Mouse (Mus musculus) forebrain, embryonic 16.5 days (tissue): ENCODE results near the gene Tnnc2. TPM values are rescaled to one million over a fixed set of nuclear protein-coding genes. Genes with fewer than 3 reads are reported as not detected.
A peak's percentile ranks its signal among the peaks of the same experiment; 100 is the strongest.

Source experiments
- ATAC-seq: fragments of 200-750 bp; cut with Nextera tagmentation; 2 replicates; pipeline ENCODE4 v1.8.0; 2017; ENCODE audit warnings: mild to moderate bottlenecking, moderate library complexity
- H3K27ac ChIP-seq: fragments of 300-500 bp; sonication (generic); 2 replicates; pipeline ENCODE4 v1.5.1; 2014; ENCODE audit warnings: low read length, control low read depth
- H3K27me3 ChIP-seq: fragments of 300-500 bp; sonication (generic); replicated peaks from 2 replicates; pipeline ENCODE4 v1.6.1; 2014; ENCODE audit warnings: low read length; ENCODE audit not compliant: control insufficient read depth, insufficient read depth
- H3K36me3 ChIP-seq: fragments of 300-500 bp; sonication (generic); 2 replicates; pipeline ENCODE4 v1.6.1; 2014; ENCODE audit not compliant: control insufficient read depth, insufficient read depth
- H3K4me1 ChIP-seq: fragments of 300-500 bp; sonication (generic); replicated peaks from 2 replicates; pipeline ENCODE4 v1.6.1; 2014; ENCODE audit warnings: low read length; ENCODE audit not compliant: control insufficient read depth, insufficient read depth
- H3K4me2 ChIP-seq: fragments of 300-500 bp; sonication (generic); 2 replicates; pipeline ENCODE4 v1.6.1; 2014; ENCODE audit warnings: mild to moderate bottlenecking, low read length, control low read depth
- H3K4me3 ChIP-seq: fragments of 300-500 bp; sonication (generic); replicated peaks from 2 replicates; pipeline ENCODE4 v1.5.1; 2014; ENCODE audit warnings: mild to moderate bottlenecking, low read length, control low read depth
- H3K9ac ChIP-seq: fragments of 300-500 bp; sonication (generic); replicated peaks from 2 replicates; pipeline ENCODE4 v1.6.1; 2014; ENCODE audit warnings: low read depth, low read length, control low read depth
- H3K9me3 ChIP-seq: fragments of 300-500 bp; sonication (generic); 2 replicates; pipeline ENCODE4 v1.6.1; 2016; ENCODE audit warnings: low read length; ENCODE audit not compliant: control insufficient read depth
- WGBS: fragments of 180-500 bp; shearing (Covaris S2); extraction: QIAGEN DNeasy Blood & Tissue Kit; methylation state at CpG from one replicate; pipeline ENCODE4 v1.1.7; 2014; 5-methylcytosine and 5-hydroxymethylcytosine counted together
- polyA plus RNA-seq: library from polyadenylated mRNA; unstranded; fragments of >200 nt; fragmentation: Nextera tagmentation; extraction: Ambion mirVana; gene quantifications from 2 replicates; pipeline ENCODE4 v1.2.1, GENCODE M21; 2015

Tnnc2 gene
- polyA plus RNA-seq, 1 experiment from 2014 or later = not detected

DNA sequence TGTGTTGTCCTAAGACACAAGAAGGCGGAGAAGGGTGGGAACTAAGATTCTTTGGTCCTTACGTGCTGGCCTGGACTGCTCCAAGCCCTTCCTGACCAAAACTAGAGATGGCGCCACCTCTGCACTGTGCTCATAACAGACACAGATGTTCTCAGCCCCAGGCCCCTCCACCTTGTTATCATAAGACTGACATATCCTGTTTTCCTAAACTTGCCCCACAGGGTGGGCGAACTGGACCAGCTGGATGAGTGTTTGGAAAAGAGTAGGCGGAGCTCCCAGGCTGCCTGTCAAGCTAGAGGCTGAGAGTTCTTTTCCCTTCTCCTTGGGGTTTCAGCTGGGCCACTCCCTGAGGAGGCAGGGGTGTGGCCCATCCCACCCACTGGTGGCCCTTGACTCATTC, 37.9 kb upstream of the Tnnc2 start:
- Histone ChIP-seq H3K9ac (no peak overlapping the region), H3K36me3 (peaks cover 10% of the 10 kb centered on the region), H3K9me3 (no peaks in the 10 kb centered on the region), H3K27ac (no peak overlapping the region), H3K4me2 (no peak overlapping the region), H3K27me3 (no peaks in the 10 kb centered on the region), H3K4me3 (no peak overlapping the region), H3K4me1 (peaks cover 6% of the 10 kb centered on the region)
- ATAC-seq = no peak
- WGBS = 81% methylated on average over 5 of the region's 5 CpGs

DNA sequence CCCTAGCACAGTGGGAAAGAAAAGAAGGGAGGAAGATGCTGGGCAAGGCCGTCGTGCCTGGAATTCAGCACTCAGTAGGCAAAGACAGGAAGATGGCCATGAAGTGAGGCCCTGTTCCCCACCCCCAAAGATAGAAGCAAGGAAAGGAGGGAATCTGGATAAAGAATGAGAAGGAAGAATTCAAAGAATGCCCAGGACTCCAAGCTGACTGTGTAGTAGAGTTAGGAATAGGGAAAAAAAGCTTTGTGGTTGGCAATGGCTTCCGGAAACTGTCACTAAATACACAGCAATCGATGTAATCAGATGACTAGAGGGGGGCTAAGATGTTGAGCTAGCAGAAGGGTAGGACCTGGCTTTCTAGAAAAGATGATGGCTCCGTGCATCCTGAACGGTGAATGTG, 37.4 kb upstream of the Tnnc2 start:
- Histone ChIP-seq H3K4me2 (no peak overlapping the region), H3K27me3 (no peaks in the 10 kb centered on the region), H3K4me1 (peaks cover 2% of the 10 kb centered on the region), H3K36me3 (peaks cover 10% of the 10 kb centered on the region), H3K9ac (no peak overlapping the region), H3K27ac (no peak overlapping the region), H3K9me3 (no peaks in the 10 kb centered on the region), H3K4me3 (no peak overlapping the region)
- 94% methylated on average over 6 of the region's 6 CpGs for WGBS
- no peak for ATAC-seq

GRCm38 (mm10) chr2:164815821-164816220, 36.1 kb upstream of the Tnnc2 start:
- Histone ChIP-seq H3K27ac (no peak overlapping the region), H3K4me3 (no peak overlapping the region), H3K27me3 (no peaks in the 10 kb centered on the region), H3K36me3 (peaks cover 6% of the 10 kb centered on the region; the same call in 1 of the 2 replicates), H3K9me3 (no peaks in the 10 kb centered on the region), H3K4me2 (no peak overlapping the region), H3K4me1 (no peaks in the 10 kb centered on the region), H3K9ac (no peak overlapping the region)
- WGBS = 92% methylated on average over 8 of the region's 8 CpGs
- ATAC-seq = no peak

GRCm38 (mm10) chr2:164815348-164815747, 35.6 kb upstream of the Tnnc2 start:
- 90% methylated on average over 5 of the region's 5 CpGs for WGBS
- H3K4me2 ChIP-seq = no peak overlapping the region

DNA sequence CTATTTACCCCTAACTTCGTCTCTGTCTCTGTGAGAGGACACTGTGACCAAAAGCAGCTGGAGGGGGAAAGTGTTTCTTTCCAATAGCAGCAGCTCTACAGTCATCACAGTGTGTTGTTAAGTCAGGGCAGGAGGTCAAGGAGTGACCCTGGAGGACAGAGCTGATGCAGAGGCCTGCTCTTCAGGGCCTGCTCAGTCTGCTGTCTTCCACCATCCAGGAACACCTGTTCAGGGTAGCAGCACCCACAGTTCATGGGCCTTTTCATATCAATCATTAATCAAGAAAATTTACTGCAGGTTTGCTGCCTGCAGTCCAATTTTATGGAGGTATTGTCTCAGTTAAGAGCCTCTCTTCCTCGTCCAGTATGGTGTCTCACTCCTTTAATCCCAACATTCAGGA, 33.8 kb upstream of the Tnnc2 start:
- Histone ChIP-seq H3K27me3 (no peaks in the 10 kb centered on the region), H3K9ac (no peak overlapping the region), H3K4me2 (no peak overlapping the region), H3K27ac (no peak overlapping the region), H3K4me3 (no peak overlapping the region), H3K4me1 (no peaks in the 10 kb centered on the region), H3K36me3 (peaks cover 3% of the 10 kb centered on the region; the same call in 1 of the 2 replicates), H3K9me3 (no peaks in the 10 kb centered on the region)
- WGBS = 54% methylated on average over 2 of the region's 2 CpGs
- ATAC-seq = no peak

More at GRCm38 (mm10) chr2:164815348-164815747, 35.6 kb upstream of the Tnnc2 start:
- H3K4me3 ChIP-seq = no peak overlapping the region
- no peaks in the 10 kb centered on the region for H3K9me3 ChIP-seq
- no peak overlapping the region for H3K9ac ChIP-seq
- no peaks in the 10 kb centered on the region for H3K27me3 ChIP-seq
- peaks cover 6% of the 10 kb centered on the region; the same call in 1 of the 2 replicates for H3K36me3 ChIP-seq
- H3K27ac ChIP-seq = no peak overlapping the region
- ATAC-seq = no peak
- H3K4me1 ChIP-seq = no peaks in the 10 kb centered on the region

DNA sequence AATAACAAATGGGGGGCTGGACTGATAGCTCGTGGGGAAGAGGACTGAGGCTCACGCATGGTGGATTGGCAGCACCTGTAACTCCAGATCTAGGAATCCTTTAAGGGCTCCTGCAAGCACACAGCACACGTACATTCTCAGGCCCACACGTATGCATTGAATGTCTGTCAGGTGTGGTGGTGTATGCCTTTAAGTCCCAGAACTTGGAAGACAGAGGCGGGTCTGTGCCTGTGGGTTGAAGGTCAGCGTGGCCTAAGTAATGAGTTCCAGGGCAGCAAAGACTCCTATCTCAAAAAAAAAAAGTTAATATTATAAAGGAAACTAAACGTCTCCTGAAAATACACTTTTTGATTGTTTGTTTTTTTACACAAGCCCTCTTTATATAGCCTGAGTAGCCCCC, 26.8 kb upstream of the Tnnc2 start:
- no peak overlapping the region for H3K4me2 ChIP-seq
- no peaks in the 10 kb centered on the region for H3K36me3 ChIP-seq
- H3K9me3 ChIP-seq = no peaks in the 10 kb centered on the region
- no peaks in the 10 kb centered on the region for H3K27me3 ChIP-seq
- no peak overlapping the region for H3K4me3 ChIP-seq
- no peak overlapping the region for H3K27ac ChIP-seq
- H3K4me1 ChIP-seq = peaks cover 32% of the 10 kb centered on the region
- ATAC-seq = no peak
- WGBS = 83% methylated on average over 7 of the region's 7 CpGs
- no peak overlapping the region for H3K9ac ChIP-seq

- Histone ChIP-seq H3K4me1 (peaks cover 32% of the 10 kb centered on the region), H3K27ac (peak overlapping the region; percentile 76), H3K9ac (peak overlapping the region; percentile 74), H3K4me3 (peak overlapping the region; percentile 75), H3K27me3 (no peaks in the 10 kb centered on the region), H3K36me3 (no peaks in the 10 kb centered on the region), H3K9me3 (no peaks in the 10 kb centered on the region), H3K4me2 (peak overlapping the region; percentile 78)
- ATAC-seq = peak; percentile 34; the same call in 1 of the 2 replicates
- under 1% methylated on average over 21 of the region's 21 CpGs for WGBS
Observed at GRCm38 (mm10) chr2:164805332-164805718, 25.6 kb upstream of the Tnnc2 start.

DNA sequence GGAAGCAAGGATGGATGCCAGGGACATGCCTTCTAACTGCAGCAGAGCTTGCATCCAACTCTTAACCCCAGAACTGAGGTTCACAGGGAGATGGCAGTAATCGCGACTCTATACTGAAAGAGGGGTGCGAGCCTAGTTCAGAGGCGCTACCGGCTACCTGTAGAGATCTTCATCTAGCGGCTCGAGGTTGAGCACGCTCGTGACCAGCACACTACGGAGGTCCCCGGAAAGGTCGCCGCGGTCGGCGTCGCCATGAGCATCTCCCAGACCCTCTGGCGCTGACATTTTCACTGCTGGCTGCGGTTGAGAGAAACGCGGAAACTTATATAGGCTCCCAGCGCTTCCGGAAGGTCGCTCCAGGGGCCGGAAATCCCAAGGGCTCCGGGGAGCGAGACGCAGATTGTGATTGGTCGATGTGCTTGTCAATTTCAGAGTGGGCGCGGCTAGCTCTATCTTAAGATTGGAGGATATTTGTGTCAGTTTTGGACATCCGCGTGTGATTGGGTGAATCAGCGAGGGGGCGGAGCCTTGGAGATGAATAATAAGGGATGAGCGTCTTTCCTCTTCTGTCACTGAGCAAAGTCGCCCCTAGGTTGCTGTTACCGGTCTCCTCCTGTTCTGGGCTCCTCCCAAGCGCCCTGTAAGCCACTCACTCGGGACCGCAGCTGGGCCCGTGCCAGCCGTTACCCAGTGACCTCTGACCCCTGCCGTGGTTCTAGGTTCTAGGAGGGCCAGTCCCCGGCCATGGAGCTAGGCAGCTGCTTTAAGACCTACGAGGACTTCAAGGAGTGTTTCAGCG, 25.0 kb upstream of the Tnnc2 start, which contains the start of the genes Acot8 and Zswim3:
Gene Acot8, minus strand, starts transcription at position 350 of the 799 bp plus-strand sequence.
Gene Zswim3, plus strand, starts transcription at position 566 of the 799 bp plus-strand sequence.
- Histone ChIP-seq H3K4me2 (peak within 1 kb of the TSS; percentile 78), H3K9ac (peak within 1 kb of the TSS; percentile 80), H3K9me3 (no peaks in the 10 kb centered on the region), H3K4me1 (peaks cover 32% of the 10 kb centered on the region), H3K27ac (peak within 1 kb of the TSS; percentile 83), H3K4me3 (peak within 1 kb of the TSS; percentile 75), H3K27me3 (no peaks in the 10 kb centered on the region), H3K36me3 (no peaks in the 10 kb centered on the region)
- peak; percentile 98 for ATAC-seq
- WGBS = 0% methylated on average over 47 of the region's 47 CpGs

DNA sequence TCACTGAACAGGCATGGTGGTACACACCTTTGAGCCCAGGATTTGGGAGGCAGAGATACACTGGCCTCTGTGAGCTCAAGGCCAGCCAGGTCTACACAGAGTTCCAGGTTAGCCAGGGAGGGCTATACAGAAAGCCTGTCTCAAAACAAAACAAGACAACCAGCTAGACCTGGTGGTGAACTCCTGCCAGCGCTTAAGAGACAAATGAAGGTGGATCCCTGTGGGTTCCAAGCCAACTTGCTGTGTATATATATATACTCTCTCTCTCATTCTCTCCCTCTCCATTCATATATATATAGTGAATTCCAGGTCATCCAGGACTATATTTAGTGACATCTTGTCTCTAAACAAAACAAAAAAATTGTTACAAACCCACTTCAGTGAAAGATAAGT, 24.1 kb upstream of the Tnnc2 start:
- ATAC-seq = no peak

More for the DNA sequence above, 24.1 kb upstream of the Tnnc2 start:
- H3K4me3 ChIP-seq = peak overlapping the region; percentile 75
- 63% methylated on average over 1 of the region's 1 CpGs for WGBS
- peaks cover 32% of the 10 kb centered on the region for H3K4me1 ChIP-seq
- H3K9me3 ChIP-seq = no peaks in the 10 kb centered on the region
- H3K4me2 ChIP-seq = peak overlapping the region; percentile 66
- H3K27ac ChIP-seq = no peak overlapping the region
- no peaks in the 10 kb centered on the region for H3K36me3 ChIP-seq
- H3K9ac ChIP-seq = peak overlapping the region; percentile 80
- H3K27me3 ChIP-seq = no peaks in the 10 kb centered on the region
